Mouse (Mus musculus): ENCODE measurements around the gene Sec14l1.
"Not testable (repeated sequence)": the region's sequence is repeated elsewhere in the genome, so short reads cannot be mapped to it uniquely, and the experiment has no call there.

Sec14l1 gene

GRCm38 (mm10) chr11:117114592-117115345 is at the start of gene Sec14l1:
Sec14l1 (plus strand) TSS chr11:117115168.
- peak; percentile 97 for DNase-seq (ENCODE audit: low spot score)

GRCm38 (mm10) chr11:117065602-117066001 is 49.4 kb upstream of the Sec14l1 start:
- not testable (repeated sequence) for DNase-seq (ENCODE audit: low spot score)

GRCm38 (mm10) chr11:117066738-117067137 is 48.2 kb upstream of the Sec14l1 start:
- no peak for DNase-seq (ENCODE audit: low spot score)

DNA sequence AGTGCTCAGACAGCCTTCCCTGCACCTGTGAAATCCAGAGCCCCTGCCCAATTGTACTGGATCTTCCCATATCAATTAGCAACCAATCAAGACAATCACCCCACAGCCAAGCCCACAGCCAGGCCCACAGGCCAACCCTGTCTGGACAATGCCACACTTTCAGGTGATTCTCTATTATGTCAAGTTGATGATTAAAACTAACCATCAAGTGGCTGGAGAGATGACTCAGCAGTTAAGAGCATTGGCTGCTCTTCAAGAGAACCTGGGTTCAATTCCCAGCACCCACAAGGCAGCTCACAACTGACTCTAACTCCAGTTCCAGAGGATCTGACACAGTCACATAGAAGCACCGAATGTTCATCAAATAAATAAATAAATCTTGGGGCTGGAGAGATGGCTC is 46.6 kb upstream of the Sec14l1 start:
- DNase-seq (ENCODE audit: low spot score): no peak

DNA sequence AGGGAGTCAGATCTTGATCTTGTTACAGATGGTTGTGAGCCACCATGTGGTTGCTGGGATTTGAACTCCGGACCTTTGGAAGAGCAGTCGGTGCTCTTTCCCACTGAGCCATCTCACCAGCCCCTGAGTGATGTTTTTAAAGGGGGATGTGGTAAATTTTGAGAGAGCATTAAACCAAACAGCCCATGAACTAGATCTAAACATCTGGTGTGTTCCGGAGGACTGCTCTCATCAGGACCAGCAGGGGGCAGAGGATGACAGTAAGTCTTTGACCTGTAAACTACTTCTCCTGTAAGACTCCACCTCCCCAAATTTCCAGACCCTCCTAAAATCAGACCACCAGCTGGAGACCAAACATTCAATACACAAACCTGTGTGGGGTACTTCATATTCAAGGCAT is 45.9 kb upstream of the Sec14l1 start:
- DNase-seq (ENCODE audit: low spot score): no peak

- no peak for DNase-seq (ENCODE audit: low spot score)
Measured at GRCm38 (mm10) chr11:117070711-117071110, 44.3 kb upstream of the Sec14l1 start.

- peak; percentile 75 for DNase-seq (ENCODE audit: low spot score)
Measured at GRCm38 (mm10) chr11:117072128-117072527, 42.8 kb upstream of the Sec14l1 start.

- DNase-seq (ENCODE audit: low spot score): no peak
Measured at GRCm38 (mm10) chr11:117073426-117073825, 41.5 kb upstream of the Sec14l1 start.

DNA sequence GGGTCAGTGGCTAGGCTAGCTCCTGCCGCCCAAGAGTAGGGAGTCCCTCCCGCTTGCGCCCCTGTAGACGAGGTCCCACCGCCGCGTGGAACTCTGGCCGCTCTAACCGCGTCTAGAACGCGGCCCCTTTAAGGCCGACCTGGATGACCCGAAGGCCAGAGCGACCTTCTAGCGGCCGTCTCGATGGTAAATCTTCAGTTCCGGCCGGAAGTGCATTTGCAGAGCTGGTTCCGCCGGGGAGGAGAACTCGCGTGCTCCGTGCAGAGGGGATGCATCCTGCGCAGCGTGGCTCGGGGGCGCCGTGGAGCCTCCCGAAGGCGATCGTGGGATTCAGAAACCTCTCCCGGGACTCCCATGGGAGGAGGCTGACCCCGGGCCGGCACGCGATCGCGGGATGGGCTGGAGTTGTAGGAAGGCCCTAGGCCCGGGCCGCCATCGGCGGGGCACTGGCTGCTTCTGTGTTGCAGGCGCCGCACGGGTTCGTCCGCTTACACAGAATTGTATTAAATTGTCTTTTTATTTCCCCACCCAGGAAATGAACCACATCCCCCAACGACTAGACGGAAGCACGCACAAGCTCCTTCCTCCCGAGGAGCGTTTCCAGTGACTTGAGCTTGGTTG is 38.3 kb upstream of the Sec14l1 start:
- peak; percentile 88 for DNase-seq (ENCODE audit: low spot score)

GRCm38 (mm10) chr11:117077227-117077626 is 37.7 kb upstream of the Sec14l1 start:
- DNase-seq (ENCODE audit: low spot score): no peak

DNA sequence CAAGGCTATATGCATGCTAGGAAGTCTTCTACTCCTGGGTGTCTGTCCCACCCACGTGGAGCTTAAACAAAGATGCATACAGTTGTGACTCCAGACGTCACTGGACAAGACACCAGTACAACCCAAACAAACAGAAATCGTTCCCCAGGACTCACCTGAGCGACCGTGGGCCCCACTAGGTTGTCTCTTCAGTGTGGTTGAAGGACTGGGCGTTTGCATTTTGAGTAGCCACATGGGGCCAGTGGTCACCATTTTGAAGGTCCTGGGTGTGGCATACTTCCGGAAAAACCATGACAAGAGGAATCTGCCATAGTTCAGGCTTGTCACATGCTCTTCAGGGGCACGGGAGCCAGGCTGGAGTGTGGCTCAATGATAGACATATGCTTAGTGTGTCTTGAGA is 37.1 kb upstream of the Sec14l1 start:
- DNase-seq (ENCODE audit: low spot score): no peak

DNA sequence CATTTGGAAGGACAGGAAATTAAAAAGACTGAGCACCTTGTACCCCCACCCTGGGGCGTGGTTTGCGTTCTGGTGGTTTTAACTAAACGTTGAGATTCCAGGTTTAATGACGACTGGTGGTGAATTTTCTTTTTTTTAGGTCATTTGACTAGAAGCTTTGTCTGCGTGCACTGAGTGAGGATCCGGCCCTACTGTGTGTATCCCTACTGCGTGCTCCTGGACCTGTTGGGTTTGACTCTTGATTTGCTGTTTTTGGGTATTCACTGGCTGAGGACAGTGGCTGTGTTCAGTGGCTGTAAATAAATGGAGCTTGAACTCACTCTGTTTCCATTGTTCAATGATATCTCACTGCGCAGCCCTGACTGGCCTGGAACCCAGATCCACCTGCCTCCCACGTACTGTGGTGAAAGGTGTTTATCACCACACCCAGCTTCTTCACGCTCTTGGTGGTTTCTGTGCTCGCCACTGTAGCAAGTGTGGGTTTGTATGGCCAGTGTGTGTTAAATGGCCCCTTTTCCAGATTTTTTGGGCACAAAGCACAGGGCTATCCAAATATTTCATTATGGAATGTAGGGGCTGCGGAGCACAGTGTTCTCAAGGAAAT is 36.2 kb upstream of the Sec14l1 start:
- no peak for DNase-seq (ENCODE audit: low spot score)

DNA sequence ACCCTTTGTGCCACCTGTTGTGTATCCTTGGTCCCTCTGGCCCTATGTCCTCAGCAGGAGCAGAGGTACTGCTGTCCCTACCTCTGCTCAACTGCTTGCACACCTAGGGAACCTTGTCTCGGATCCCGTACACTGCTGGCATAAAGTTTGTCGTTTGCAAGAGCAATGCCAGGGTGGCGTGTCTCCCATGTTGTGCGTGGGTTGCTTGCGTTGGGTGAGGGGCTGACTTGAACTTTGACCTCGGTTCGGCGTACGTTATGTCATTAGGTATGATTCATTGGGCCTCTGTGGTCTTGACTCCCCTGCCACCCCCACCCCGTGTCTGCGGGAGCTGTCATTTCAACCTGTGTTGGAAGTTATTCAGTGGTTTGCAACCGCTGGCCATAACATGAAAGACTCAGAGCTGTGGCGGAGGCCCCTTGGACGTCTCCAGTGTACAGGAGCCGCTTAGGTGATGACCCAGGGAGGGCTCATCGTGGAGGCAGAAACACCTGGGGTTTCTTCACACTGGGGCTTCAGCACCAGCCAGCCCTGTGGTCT is 35.2 kb upstream of the Sec14l1 start:
- DNase-seq (ENCODE audit: low spot score): no peak

GRCm38 (mm10) chr11:117080209-117080608 is 34.8 kb upstream of the Sec14l1 start:
- DNase-seq (ENCODE audit: low spot score): no peak

DNA sequence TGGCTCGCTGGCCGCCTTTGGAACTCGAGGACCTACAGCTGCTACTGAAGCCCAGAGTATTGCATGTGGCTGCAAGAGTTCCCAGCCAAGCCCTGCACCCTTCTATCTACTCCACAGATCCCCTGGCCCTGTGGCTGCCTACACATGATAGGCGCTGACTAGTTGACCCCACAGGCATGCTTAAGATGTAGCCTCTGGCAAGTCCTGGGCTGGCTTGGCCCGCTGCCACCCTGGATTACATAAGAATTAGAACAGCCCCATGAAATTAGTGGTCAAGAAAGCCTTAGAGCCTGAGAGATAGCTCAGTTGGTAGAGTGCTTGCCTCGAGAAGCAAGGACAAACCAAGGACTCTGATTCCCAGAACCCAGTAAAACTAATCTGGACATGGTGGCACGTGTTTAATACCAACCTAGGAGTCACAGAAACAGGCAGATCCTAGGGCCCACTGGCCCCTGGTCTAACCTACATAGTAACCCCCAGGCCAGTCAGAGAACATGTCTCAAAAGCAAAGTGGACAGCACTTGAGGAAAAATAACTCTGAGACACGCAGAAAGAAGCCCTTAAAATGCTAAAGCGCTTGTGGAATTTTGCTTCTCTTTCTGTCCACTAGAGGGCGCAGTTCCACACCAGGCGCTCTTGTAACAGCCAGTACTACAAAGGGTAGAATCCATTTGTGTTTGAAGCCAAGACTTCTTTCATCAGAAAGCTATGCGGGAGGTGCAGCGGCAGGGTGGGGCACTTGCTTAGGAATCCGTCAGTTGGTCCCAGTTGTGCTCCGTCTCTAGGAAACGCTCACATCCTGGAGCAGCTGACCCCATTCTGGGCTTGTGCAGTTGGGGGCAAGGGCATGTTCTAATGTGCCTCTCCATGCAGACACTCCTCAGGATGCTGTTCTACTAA is 33.6 kb upstream of the Sec14l1 start:
- peak; percentile 73 for DNase-seq (ENCODE audit: low spot score)

DNA sequence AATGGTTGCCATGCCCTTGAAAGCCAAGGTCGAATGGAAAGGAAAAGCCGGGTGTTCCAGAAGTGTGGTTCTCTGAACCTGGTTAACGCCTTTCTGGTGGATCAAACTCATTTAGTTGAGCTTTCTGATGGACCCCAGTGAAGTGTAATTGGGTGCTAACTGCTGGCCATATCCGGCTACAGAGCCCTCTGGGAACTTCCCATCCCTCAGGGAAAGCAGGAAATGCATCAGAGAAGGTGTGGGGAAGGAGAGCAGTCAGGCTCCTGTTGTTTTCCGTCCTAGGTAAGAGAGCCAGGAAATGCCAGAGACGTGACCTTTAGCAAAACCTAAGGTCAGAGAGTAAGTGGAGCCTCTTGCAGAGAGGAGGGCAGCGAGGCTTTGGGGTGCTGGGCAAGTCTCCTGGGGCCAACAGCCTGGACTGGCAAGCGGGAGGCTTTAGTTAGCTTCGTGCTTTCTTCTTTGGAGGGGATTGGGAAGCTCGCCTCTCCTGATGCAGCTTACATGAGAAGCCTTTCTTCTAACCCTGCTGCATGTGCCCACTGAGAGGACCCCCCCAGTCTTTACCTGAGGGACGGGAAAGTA is 32.5 kb upstream of the Sec14l1 start:
- no peak for DNase-seq (ENCODE audit: low spot score)

- DNase-seq (ENCODE audit: low spot score): peak; percentile 67
Measured at GRCm38 (mm10) chr11:117083052-117083881, 31.7 kb upstream of the Sec14l1 start.

DNA sequence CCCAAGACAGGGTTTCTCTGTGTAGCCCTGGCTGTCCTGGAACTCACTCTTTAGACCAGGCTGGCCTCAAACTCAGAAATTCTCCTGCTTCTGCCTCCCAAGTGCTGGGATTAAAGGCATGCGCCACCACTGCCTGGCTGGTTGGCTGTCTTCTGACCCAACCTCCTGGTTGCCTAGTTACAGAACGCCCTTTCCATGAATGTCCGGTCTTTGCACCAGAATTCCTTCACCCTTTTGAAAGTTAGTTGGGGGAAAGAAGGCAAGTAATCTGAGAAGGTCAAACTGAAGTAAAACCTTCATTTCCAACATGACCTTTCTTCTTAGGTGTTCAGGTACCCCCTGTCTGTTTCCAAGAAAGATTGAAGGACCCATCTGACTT is 31.1 kb upstream of the Sec14l1 start:
- DNase-seq (ENCODE audit: low spot score): not testable (repeated sequence)

GRCm38 (mm10) chr11:117086215-117086614 is 28.8 kb upstream of the Sec14l1 start:
- DNase-seq (ENCODE audit: low spot score): no peak

DNA sequence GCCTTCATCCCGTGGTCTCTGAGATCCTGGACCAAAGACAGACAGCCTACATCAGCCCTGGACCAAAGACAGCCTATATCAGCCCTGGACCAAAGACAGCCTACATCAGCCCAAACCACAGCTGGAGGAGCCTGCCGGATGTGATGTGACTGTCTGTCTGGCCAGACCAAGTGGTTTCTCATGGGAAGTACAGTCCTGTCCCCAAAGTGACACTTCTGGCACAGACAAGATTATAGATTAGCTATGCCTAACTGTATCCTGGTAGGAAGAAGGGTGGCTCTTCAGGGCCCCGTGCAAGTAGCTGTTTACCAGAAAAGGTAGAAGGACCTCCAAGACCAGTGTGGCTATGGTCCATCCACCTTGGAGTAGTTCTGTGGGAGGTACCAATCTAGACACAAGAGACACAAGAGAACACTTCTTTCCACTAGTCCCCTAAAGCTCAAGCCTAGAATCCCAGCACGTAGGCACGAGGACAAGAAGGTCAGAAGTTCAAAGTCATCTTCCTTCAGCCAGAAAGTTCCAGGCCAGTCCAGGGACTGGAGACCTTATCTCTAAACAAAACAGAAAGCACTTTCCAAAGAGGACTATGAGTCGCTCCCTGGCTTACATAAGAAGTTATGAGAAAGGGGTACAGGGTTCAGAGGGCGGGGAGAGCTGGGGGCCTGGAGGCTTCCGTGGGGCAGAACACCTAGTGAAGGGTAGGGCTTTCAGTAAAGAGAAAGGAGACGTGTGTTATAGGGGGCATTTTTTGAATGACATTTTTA is 27.8 kb upstream of the Sec14l1 start:
- DNase-seq (ENCODE audit: low spot score): no peak

All from testis, postnatal 14 days (tissue).